Mouse (Mus musculus): Measurements from ENCODE around the gene Plxna1.

Plxna1 gene

DNA sequence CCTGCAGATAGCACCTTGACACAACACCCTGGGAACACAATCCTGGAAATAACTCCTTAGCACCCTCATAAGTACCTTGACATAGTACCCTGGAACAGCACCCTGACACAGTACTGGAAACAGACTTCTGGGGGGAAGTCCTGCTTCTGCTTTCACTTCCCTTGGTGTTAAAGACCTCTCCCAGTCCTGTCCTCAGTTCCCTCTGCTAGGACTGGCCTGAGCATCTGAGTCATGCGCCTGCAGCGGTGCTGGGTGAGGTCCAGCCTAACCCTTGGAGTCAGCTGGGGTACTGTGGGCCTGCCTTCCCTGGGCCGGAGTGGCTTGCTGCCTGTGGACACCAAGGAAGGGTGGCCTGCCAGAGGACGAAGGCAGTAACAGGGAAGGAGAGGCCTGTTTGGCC, 81.9 kb downstream of the Plxna1 start:
- DNase-seq, result no peak

DNA sequence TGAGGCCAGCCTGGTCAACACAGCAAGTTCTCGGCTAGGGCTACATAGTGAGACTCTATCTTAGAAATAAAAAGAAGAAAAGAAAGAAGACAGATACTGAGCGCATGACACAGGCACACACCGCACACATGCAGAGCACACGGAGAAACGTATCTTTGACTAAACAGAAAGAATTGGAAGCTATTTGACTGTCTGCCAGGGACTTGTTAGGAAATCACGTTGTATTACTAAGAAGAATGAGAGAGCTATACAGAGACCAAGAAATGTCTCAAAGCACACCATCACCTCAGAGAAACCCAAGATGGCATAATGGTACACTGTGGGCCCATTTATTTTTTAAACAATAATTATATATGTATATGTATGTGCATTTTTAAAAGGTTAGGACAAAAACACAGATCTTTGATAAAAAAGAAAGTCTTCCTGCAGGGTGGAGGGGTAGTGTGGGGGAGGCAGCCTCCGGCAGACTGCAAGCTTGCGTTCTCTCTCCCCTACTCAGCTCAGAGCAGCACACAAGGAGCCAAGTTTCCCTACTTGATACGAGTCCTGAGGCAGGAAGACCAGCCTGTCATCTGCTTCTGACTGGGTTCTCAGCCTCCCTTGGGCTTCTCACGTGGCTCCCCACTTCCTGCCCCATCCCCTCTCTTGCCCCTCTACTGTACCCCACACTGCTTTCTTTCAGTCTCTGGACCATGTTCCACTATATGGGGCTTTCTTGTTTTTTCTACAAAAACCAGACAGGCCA, 90.5 kb downstream of the Plxna1 start:
- DNase-seq, result no peak

DNA sequence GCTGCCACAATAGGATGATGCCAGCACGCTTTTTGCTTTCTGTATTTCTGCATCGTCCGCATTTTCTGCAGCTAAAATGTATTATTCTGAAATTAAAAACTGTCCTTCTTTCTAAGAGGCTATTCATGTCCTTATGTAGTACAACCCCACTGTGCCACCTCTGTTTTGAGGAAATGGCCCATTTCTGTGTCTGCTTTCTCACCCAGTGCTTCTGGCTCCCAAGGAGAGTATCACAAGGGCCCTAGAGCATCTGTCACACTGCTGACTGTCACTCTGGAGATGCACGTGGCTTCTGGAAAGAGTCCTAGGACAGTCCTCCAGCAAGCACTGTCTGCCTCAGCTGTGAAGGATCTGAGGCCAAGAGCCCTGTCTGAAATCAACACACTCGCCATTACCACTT, 95.2 kb downstream of the Plxna1 start:
- DNase-seq, result no peak

Data from cerebellum, adult 11-12 months (tissue).